Mouse (Mus musculus) neutrophil, adult 5-6 weeks (primary cell): ENCODE data around the gene Mthfd1l. TPM values are rescaled to one million over a fixed set of nuclear protein-coding genes. Genes with fewer than 3 reads are reported as not detected.
A peak's percentile ranks its signal among the peaks of the same experiment; 100 is the strongest.

Experiments used
- ATAC-seq: fragments of 151-379, 151-347 bp; 2 replicates; pipeline ENCODE4 v1.8.0; 2017; ENCODE audit warnings: mild to moderate bottlenecking, moderate TSS enrichment; ENCODE audit not compliant: insufficient number of reproducible peaks, poor library complexity, low FRiP score, severe bottlenecking; ENCODE audit errors: extremely low read depth
- total RNA-seq: library from RNA; stranded (forward); fragments of 200-1000 nt; gene quantifications from 2 replicates; pipeline ENCODE4 v1.2.3, GENCODE M21; 2017

The Mthfd1l gene
- total RNA-seq: 39.5 and 41.7 TPM in 2 replicates

GRCm38 (mm10) chr10:3972981-3973588 is at the start of gene Mthfd1l:
Gene Mthfd1l, plus strand, starts transcription at chr10:3973118.
- ATAC-seq: peak; percentile 79

GRCm38 (mm10) chr10:3928008-3928545 is 44.8 kb upstream of the Mthfd1l start:
- no peak for ATAC-seq

- ATAC-seq: no peak
Observed at GRCm38 (mm10) chr10:3931831-3932230, 41.1 kb upstream of the Mthfd1l start.

- no peak for ATAC-seq
Observed at GRCm38 (mm10) chr10:3933311-3933940, 39.5 kb upstream of the Mthfd1l start.

GRCm38 (mm10) chr10:3936864-3937263 is 36.1 kb upstream of the Mthfd1l start:
- no peak for ATAC-seq

GRCm38 (mm10) chr10:3939895-3940595 is 32.9 kb upstream of the Mthfd1l start:
- no peak for ATAC-seq

GRCm38 (mm10) chr10:3940596-3940975 is 32.3 kb upstream of the Mthfd1l start:
- ATAC-seq: no peak

GRCm38 (mm10) chr10:3941054-3941757 is 31.7 kb upstream of the Mthfd1l start:
- ATAC-seq: no peak

- ATAC-seq: no peak
Observed at GRCm38 (mm10) chr10:3942289-3942688, 30.6 kb upstream of the Mthfd1l start.

- ATAC-seq: peak; percentile 62
Observed at GRCm38 (mm10) chr10:3943492-3944395, 29.2 kb upstream of the Mthfd1l start.

- ATAC-seq: no peak
Observed at GRCm38 (mm10) chr10:3946871-3947270, 26.0 kb upstream of the Mthfd1l start.

- ATAC-seq: no peak
Observed at GRCm38 (mm10) chr10:3947346-3947745, 25.6 kb upstream of the Mthfd1l start.

- no peak for ATAC-seq
Observed at GRCm38 (mm10) chr10:3949306-3949705, 23.6 kb upstream of the Mthfd1l start.

GRCm38 (mm10) chr10:3956471-3956870 is 16.4 kb upstream of the Mthfd1l start:
- no peak for ATAC-seq

GRCm38 (mm10) chr10:3958591-3958990 is 14.3 kb upstream of the Mthfd1l start:
- ATAC-seq: no peak

GRCm38 (mm10) chr10:3969026-3969425 is 3.9 kb upstream of the Mthfd1l start:
- ATAC-seq: no peak

GRCm38 (mm10) chr10:3972237-3972636 is 681 bp upstream of the Mthfd1l start:
- no peak for ATAC-seq

- ATAC-seq: peak; percentile 83
Observed at GRCm38 (mm10) chr10:3973589-3974070, 712 bp downstream of the Mthfd1l start.
